Mouse (Mus musculus) heart, embryonic 12.5 days (tissue): ENCODE measurements around the gene Apmap. TPM values are rescaled to one million over a fixed set of nuclear protein-coding genes. Genes with fewer than 3 reads are reported as not detected.

Experiments
- ATAC-seq: fragments of 200-750 bp; cut with Nextera tagmentation; 2 replicates; pipeline ENCODE4 v1.8.0; 2017; ENCODE audit warnings: moderate TSS enrichment, moderate library complexity; ENCODE audit not compliant: insufficient number of reproducible peaks, low FRiP score
- H3K27ac ChIP-seq: fragments of 300-500 bp; sonication (generic); 2 replicates; pipeline ENCODE4 v1.5.1; 2016; ENCODE audit warnings: mild to moderate bottlenecking, moderate library complexity; ENCODE audit not compliant: poor library complexity, severe bottlenecking
- H3K27me3 ChIP-seq: fragments of 300-500 bp; sonication (generic); replicated peaks from 2 replicates; pipeline ENCODE4 v1.6.1; 2016; ENCODE audit warnings: mild to moderate bottlenecking, moderate library complexity
- H3K36me3 ChIP-seq: fragments of 300-500 bp; sonication (generic); 2 replicates; pipeline ENCODE4 v1.6.1; 2016; ENCODE audit warnings: mild to moderate bottlenecking, moderate library complexity
- H3K4me1 ChIP-seq: fragments of 300-500 bp; sonication (generic); replicated peaks from 2 replicates; pipeline ENCODE4 v1.6.1; 2016; ENCODE audit warnings: mild to moderate bottlenecking
- H3K4me2 ChIP-seq: fragments of 300-500 bp; sonication (generic); 2 replicates; pipeline ENCODE4 v1.6.1; 2016; ENCODE audit warnings: mild to moderate bottlenecking, moderate library complexity
- H3K4me3 ChIP-seq: fragments of 300-500 bp; sonication (generic); 2 replicates; pipeline ENCODE4 v1.5.1; 2016; ENCODE audit warnings: mild to moderate bottlenecking
- H3K9ac ChIP-seq: fragments of 300-500 bp; sonication (generic); 2 replicates; pipeline ENCODE4 v1.6.1; 2016; ENCODE audit warnings: mild to moderate bottlenecking, moderate library complexity
- H3K9me3 ChIP-seq: fragments of 300-500 bp; sonication (generic); replicated peaks from 2 replicates; pipeline ENCODE4 v1.6.1; 2016; ENCODE audit warnings: mild to moderate bottlenecking, moderate library complexity
- WGBS: fragments of 180-500 bp; shearing (Covaris S2); methylation state at CpG from one replicate; pipeline ENCODE4 v1.1.7; 2016; 5-methylcytosine and 5-hydroxymethylcytosine counted together
- polyA plus RNA-seq: library from polyadenylated mRNA; unstranded; fragments of >200 nt; fragmentation: Nextera tagmentation; extraction: Ambion mirVana; gene quantifications from 2 replicates; pipeline ENCODE4 v1.2.1, GENCODE M21; 2016

Gene Apmap
- polyA plus RNA-seq, 1 experiment from 2014 or later, result 29.3 TPM

GRCm38 (mm10) chr2:150645225-150645624 is 36.9 kb upstream of the Apmap start:
- no peak overlapping the region for H3K9ac ChIP-seq
- H3K4me2 ChIP-seq, result no peak overlapping the region
- ATAC-seq, result no peak
- 87% methylated on average over 4 of the region's 4 CpGs for WGBS
- no peak overlapping the region for H3K4me3 ChIP-seq
- H3K27ac ChIP-seq, result no peak overlapping the region
- H3K36me3 ChIP-seq, result no peaks in the 10 kb centered on the region
- H3K9me3 ChIP-seq, result no peaks in the 10 kb centered on the region
- H3K4me1 ChIP-seq, result peaks cover 13% of the 10 kb centered on the region
- no peaks in the 10 kb centered on the region for H3K27me3 ChIP-seq

- Histone ChIP-seq H3K27me3 (no peaks in the 10 kb centered on the region), H3K4me3 (no peak overlapping the region), H3K36me3 (no peaks in the 10 kb centered on the region), H3K4me1 (no peaks in the 10 kb centered on the region), H3K27ac (no peak overlapping the region), H3K9me3 (no peaks in the 10 kb centered on the region), H3K4me2 (no peak overlapping the region), H3K9ac (no peak overlapping the region)
- WGBS, result 66% methylated on average over 8 of the region's 8 CpGs
- ATAC-seq, result no peak
Measured at GRCm38 (mm10) chr2:150643726-150644415, 35.5 kb upstream of the Apmap start.

GRCm38 (mm10) chr2:150643166-150643565 is 34.8 kb upstream of the Apmap start:
- H3K4me2 ChIP-seq, result no peak overlapping the region
- WGBS, result 77% methylated on average over 1 of the region's 1 CpGs
- H3K27me3 ChIP-seq, result no peaks in the 10 kb centered on the region
- no peaks in the 10 kb centered on the region for H3K36me3 ChIP-seq
- H3K4me3 ChIP-seq, result no peak overlapping the region
- H3K9me3 ChIP-seq, result no peaks in the 10 kb centered on the region
- ATAC-seq, result no peak
- no peak overlapping the region for H3K27ac ChIP-seq
- no peaks in the 10 kb centered on the region for H3K4me1 ChIP-seq
- no peak overlapping the region for H3K9ac ChIP-seq

GRCm38 (mm10) chr2:150638370-150638733 is 30.0 kb upstream of the Apmap start:
- no peak overlapping the region for H3K27ac ChIP-seq
- H3K9ac ChIP-seq, result no peak overlapping the region
- no peak for ATAC-seq
- no peaks in the 10 kb centered on the region for H3K4me1 ChIP-seq
- no peak overlapping the region for H3K4me3 ChIP-seq
- no peaks in the 10 kb centered on the region for H3K36me3 ChIP-seq
- H3K4me2 ChIP-seq, result no peak overlapping the region
- H3K27me3 ChIP-seq, result no peaks in the 10 kb centered on the region
- WGBS, result 38% methylated on average over 2 of the region's 2 CpGs
- H3K9me3 ChIP-seq, result 0 out of 2 replicates have a peak, but pooled peaks cover 4% of the 10 kb centered on the region

- H3K27ac ChIP-seq, result no peak overlapping the region
- 66% methylated on average over 6 of the region's 6 CpGs for WGBS
- no peaks in the 10 kb centered on the region for H3K4me1 ChIP-seq
- no peak for ATAC-seq
- H3K9me3 ChIP-seq, result 0 out of 2 replicates have a peak, but pooled peaks cover 4% of the 10 kb centered on the region
- H3K36me3 ChIP-seq, result no peaks in the 10 kb centered on the region
- H3K9ac ChIP-seq, result no peak overlapping the region
- H3K4me2 ChIP-seq, result no peak overlapping the region
- H3K4me3 ChIP-seq, result no peak overlapping the region
- H3K27me3 ChIP-seq, result no peaks in the 10 kb centered on the region
Measured at GRCm38 (mm10) chr2:150637702-150638369, 29.5 kb upstream of the Apmap start.

- 70% methylated on average over 3 of the region's 3 CpGs for WGBS
- H3K27ac ChIP-seq, result no peak overlapping the region
Measured at GRCm38 (mm10) chr2:150635877-150636446, 27.6 kb upstream of the Apmap start.

GRCm38 (mm10) chr2:150629255-150629654 is 20.9 kb upstream of the Apmap start:
- Histone ChIP-seq H3K9me3 (0 out of 2 replicates have a peak, but pooled peaks cover 4% of the 10 kb centered on the region), H3K36me3 (no peaks in the 10 kb centered on the region), H3K4me2 (no peak overlapping the region), H3K27ac (no peak overlapping the region), H3K27me3 (no peaks in the 10 kb centered on the region), H3K9ac (no peak overlapping the region), H3K4me3 (no peak overlapping the region), H3K4me1 (no peaks in the 10 kb centered on the region)
- ATAC-seq, result no peak
- 87% methylated on average over 4 of the region's 4 CpGs for WGBS

More at GRCm38 (mm10) chr2:150635877-150636446, 27.6 kb upstream of the Apmap start:
- H3K4me3 ChIP-seq, result no peak overlapping the region
- no peaks in the 10 kb centered on the region for H3K36me3 ChIP-seq
- no peak overlapping the region for H3K4me2 ChIP-seq
- ATAC-seq, result no peak
- 0 out of 2 replicates have a peak, but pooled peaks cover 4% of the 10 kb centered on the region for H3K9me3 ChIP-seq
- H3K4me1 ChIP-seq, result no peaks in the 10 kb centered on the region
- no peaks in the 10 kb centered on the region for H3K27me3 ChIP-seq
- H3K9ac ChIP-seq, result no peak overlapping the region

GRCm38 (mm10) chr2:150627140-150627539 is 18.8 kb upstream of the Apmap start:
- no peaks in the 10 kb centered on the region for H3K36me3 ChIP-seq
- no peak overlapping the region for H3K9ac ChIP-seq
- no peaks in the 10 kb centered on the region for H3K4me1 ChIP-seq
- no peaks in the 10 kb centered on the region for H3K27me3 ChIP-seq
- no peaks in the 10 kb centered on the region for H3K9me3 ChIP-seq
- H3K4me3 ChIP-seq, result no peak overlapping the region
- no peak overlapping the region for H3K27ac ChIP-seq
- no peak overlapping the region for H3K4me2 ChIP-seq
- WGBS, result 61% methylated on average over 6 of the region's 6 CpGs
- ATAC-seq, result no peak

- H3K4me1 ChIP-seq, result no peaks in the 10 kb centered on the region
- H3K27ac ChIP-seq, result no peak overlapping the region
- 87% methylated on average over 8 of the region's 8 CpGs for WGBS
- no peaks in the 10 kb centered on the region for H3K9me3 ChIP-seq
- no peak overlapping the region for H3K9ac ChIP-seq
- H3K27me3 ChIP-seq, result no peaks in the 10 kb centered on the region
- no peaks in the 10 kb centered on the region for H3K36me3 ChIP-seq
- no peak for ATAC-seq
- no peak overlapping the region for H3K4me2 ChIP-seq
- no peak overlapping the region for H3K4me3 ChIP-seq
Measured at GRCm38 (mm10) chr2:150624926-150625325, 16.6 kb upstream of the Apmap start.

GRCm38 (mm10) chr2:150623957-150624356 is 15.6 kb upstream of the Apmap start:
- no peak for ATAC-seq
- Histone ChIP-seq H3K4me2 (no peak overlapping the region), H3K36me3 (no peaks in the 10 kb centered on the region), H3K27me3 (no peaks in the 10 kb centered on the region), H3K4me1 (no peaks in the 10 kb centered on the region), H3K9ac (no peak overlapping the region), H3K4me3 (no peak overlapping the region), H3K9me3 (no peaks in the 10 kb centered on the region), H3K27ac (no peak overlapping the region)
- 86% methylated on average over 3 of the region's 3 CpGs for WGBS

GRCm38 (mm10) chr2:150621698-150622097 is 13.3 kb upstream of the Apmap start:
- no peak overlapping the region for H3K27ac ChIP-seq
- no peaks in the 10 kb centered on the region for H3K9me3 ChIP-seq
- H3K27me3 ChIP-seq, result no peaks in the 10 kb centered on the region
- H3K4me3 ChIP-seq, result no peak overlapping the region
- H3K36me3 ChIP-seq, result no peaks in the 10 kb centered on the region
- H3K4me2 ChIP-seq, result no peak overlapping the region
- WGBS, result 49% methylated on average over 3 of the region's 3 CpGs
- ATAC-seq, result no peak
- H3K9ac ChIP-seq, result no peak overlapping the region
- no peaks in the 10 kb centered on the region for H3K4me1 ChIP-seq
